Mouse (Mus musculus) cerebellum, postnatal 4 days (tissue): Measurements from ENCODE around the gene Nfe2l1.
"Not testable (repeated sequence)": the region's sequence is repeated elsewhere in the genome, so short reads cannot be mapped to it uniquely, and the experiment has no call there.

Experiments
- DNase-seq, 2 experiments: peaks; one replicate each; pipeline ENCODE4 v3.0.0; 2022; ENCODE audit warnings: low spot score in 2 of 2, mixed read lengths in 1 of 2

The Nfe2l1 gene

DNA sequence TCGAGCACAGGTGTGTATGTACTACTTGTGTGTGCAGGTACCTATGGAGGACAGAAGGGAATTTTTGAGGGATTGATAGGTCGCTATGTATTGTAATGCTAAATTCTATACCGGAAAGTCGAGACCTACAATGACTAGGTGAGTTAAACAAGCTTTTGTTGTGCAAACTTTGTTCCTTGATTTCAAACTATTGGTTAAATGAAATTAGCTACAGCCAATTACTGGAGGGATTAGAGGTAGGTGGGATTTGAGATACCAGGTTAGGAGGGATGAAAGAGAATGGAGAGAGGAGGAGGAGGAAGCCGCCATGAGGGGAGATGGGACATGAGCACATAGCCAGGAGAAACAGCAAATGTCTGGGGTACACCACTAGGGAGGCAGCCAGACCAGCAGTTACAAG is 49.5 kb downstream of the Nfe2l1 start:
- no peak for DNase-seq

DNA sequence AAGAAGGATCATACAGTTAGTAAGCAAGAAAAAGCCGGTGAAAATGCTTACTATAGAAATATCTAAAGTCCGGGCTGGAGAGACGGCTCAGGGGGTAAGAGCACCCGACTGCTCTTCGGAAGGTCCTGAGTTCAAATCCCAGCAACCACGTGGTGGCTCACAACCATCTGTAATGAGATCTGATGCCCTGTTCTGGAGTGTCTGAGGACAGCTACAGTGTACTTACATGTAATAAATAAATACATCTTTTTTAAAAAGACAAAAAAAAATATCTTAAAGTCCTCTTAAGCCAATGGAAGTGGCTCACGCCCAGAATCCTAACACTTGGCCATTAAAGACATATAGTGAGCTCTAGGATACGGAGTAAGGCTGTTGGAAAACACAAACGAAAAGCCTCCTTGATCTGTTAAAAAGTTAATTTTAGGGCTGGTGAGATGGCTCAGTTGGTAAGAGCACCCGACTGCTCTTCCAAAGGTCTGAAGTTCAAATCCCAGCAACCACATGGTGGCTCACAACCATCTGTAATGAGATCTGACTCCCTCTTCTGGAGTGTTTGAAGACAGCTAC is 51.6 kb downstream of the Nfe2l1 start:
- not testable (repeated sequence) for DNase-seq

DNA sequence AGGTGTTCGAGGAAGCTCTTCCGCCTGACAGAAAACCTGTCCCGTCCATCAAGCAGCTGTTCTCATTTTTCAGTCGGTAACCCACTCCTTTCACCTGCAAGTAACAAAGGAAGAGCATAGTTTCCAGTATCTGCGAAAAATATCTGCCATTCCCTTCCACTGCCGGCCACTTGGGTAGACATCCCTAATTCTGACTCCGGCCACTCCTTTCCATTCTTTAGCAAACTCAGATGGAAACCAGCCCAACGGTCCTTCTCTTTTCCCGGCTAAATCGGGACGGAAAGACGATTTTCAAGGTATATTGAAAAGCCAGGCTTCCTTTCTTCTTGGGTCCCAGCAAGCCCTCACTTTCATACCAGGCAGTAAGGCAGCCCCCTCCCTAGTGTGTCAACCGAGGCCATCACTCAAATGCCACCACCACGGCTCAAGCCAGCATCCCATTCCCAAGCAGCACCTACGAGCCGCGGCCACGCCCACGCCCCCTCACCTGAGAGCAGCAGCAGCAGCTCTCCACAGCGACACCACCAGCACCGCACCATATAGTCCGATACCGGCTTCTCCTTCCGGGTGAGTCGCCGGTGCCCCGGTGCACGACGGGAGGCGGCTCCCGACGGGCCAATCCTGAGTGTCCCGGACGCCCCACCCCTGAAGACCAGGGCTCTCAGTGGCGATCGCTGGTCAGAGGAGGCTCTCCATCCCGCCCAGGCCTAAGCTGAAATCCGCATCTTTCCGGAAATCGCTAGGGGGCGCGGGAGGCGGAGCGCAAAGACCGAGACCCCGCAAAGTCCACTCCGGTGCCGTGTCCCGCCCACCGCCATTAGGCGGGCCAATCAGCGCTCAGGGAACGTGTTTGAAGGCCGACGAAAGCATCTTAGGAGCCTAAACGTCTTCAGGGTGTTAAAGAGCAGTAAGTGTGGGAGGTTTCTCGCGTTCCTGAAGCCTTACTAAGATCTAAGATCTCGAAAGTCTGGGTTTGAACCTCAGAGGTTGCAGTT is 52.5 kb downstream of the Nfe2l1 start, which contains the start of gene Snx11:
Gene Snx11, minus strand, starts transcription at position 592 of the 995 bp plus-strand sequence.
- peak; percentile 98 to 99 for DNase-seq

DNA sequence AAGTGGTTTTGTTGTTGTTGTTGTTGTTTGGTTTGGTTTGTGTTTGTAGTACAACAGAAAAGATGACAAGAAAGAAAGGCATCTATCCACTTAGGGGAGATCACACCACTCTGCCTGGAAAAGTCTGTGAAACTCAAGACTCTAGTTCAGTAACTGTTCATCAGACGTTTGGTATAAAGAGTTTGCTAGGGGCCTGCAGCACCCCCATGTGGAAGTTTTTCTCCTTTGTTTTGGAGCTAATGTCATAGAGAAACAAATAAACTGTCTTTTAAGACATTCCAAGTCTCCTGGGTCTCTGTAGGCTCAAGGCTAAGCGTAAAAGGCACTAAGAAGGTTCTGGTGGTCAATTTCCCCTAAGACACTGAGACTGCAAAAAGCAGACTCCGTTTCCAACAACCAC is 53.7 kb downstream of the Nfe2l1 start:
- DNase-seq = no peak

DNA sequence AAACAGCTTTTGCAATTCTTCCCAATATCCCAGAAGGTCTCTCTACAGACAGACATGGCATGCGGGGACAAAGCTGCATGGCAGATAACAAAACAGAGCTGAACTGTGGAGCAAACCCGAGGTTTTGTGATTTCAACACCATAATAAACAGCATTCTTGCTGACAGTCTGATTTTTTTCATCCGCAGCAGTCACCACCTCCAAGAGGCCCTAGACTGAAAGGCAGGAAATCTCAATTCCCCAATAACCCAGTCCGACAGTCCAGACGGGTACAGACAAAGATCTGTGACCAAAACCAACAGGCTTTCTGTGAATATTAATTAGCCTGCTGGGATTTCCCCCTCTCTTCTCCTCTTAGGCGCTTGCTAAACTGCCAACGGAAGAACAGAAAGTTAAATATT is 54.1 kb downstream of the Nfe2l1 start:
- no peak for DNase-seq

DNA sequence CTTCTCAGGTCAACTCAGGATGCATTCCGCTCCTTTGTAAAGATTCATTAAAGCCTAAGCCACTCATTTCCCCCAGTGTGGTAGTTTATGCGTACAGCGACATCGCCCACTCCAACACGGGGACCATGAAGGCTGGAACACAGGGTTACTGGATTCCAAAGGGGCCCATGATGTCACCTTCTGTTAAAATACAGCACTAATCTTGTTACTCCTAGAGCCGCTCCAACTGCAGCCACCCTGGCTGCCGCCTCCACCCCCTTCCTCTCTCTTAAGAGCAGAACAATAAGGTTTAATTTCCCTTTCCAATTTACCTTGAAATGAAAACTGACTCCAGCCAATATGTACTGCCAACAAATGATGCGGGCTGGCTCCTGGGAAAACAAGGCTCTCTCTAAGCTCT is 54.7 kb downstream of the Nfe2l1 start:
- DNase-seq = no peak

DNA sequence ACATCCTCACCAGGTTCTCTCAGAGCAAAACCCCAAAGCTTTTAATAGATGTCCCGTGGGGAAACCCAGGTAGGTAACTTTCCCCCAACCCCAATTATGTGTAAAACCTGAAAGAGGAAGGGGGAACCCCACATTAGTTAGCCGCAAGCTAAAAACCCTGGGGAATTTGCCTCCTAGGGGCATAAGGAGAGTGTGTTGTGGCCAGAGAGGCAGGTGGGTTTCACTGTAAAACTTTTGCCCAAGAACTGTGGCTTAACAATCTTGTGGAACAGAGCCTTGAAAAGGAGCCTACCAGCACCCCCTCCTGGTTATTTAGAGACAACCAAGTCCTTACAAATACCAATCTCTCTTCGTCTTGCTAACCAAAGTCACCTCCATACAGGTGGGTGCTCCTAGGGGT is 55.2 kb downstream of the Nfe2l1 start:
- no peak for DNase-seq

DNA sequence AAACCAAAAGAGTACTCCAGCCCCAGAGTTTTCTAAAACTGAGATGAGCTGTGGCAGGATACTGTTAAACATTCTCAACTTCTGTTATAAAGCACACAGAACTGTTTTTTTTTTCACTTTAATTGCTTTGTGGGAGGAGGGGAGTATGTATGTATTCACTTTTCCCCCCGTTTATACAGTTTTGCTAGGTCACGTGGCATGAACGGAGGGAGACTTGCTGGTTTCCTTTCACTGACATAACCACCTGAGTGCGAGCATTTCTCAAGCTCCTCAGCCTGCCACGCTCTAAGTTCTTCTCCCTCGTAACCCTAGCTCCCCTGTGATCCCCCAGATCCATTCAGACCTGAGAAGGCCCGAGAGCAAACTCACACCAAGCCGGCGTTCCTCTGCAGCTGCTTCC is 57.4 kb downstream of the Nfe2l1 start:
- no peak for DNase-seq

DNA sequence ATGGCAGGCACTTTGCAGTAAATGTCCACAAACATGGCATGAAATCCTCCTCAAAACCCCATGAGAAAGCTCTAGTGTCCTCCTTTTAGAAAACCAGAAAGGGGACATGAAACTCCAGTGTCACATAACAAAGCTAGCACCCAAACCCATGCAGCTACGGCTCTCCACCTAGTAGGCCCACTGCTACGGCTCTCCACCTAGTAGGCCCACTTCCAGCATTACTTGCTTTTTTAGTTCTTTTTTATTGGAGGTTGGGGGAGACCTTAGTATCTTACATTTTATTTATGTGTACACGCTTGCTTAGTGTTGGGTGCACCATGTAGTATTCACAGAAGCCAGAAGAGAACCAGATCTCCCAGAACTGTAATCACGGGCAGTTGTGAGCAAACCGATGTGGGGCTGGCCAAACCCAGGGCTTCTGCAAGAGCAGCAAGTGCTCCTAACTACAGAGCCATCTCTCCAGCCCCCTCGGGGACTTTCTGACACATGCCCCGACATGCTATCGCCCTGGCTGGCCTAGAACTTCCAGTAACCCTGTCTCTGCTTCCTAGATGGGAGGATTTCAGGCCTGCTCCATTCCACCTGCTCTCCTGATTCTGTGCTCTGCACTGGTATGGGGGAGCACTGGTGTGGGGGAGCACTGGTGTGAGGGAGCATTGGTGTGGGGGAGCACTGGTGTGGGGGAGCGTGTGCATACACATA is 58.3 kb downstream of the Nfe2l1 start:
- no peak for DNase-seq

DNA sequence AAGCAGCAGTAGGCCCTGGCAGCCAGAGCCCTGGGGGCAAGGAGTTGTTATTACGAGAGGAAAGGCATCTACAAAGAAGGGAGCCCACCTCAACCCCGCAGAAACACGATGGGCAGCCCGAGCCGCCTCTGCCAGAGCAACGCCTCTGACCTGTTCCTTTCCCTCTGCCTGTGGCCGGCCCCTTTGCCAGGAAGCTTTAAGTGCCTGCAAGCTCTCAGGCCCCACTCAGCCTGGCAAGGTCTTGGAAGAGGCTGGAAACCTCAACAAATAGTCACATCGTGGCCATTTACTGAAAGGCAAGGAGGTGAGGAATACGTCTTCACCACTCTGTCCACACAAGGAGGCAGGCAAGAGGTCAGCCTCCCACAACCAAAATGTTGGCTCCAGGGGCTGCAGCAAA is 61.5 kb downstream of the Nfe2l1 start:
- no peak for DNase-seq
